Mouse (Mus musculus) gastrocnemius, postnatal 14 days (tissue): ENCODE data around the gene Churc1. TPM values are rescaled to one million over a fixed set of nuclear protein-coding genes. Genes with fewer than 3 reads are reported as not detected.
"Not testable (repeated sequence)": the region's sequence is repeated elsewhere in the genome, so short reads cannot be mapped to it uniquely, and the experiment has no call there.

Experiments used
- DNase-seq: peaks from one replicate; pipeline ENCODE4 v3.0.0; 2021; ENCODE audit warnings: mixed read lengths
- intact Hi-C: fragments of 180-260 bp; cut with DNase I; formaldehyde crosslinking; loops from one replicate; pipeline ENCODE4 v1.15.1; 2025; ENCODE audit warnings: low total_unique reads
- total RNA-seq, 2 experiments: library from RNA; stranded (reverse); gene quantifications; 2 replicates each; pipeline ENCODE4 v1.2.3; 2021

Gene Churc1
- total RNA-seq, 2 experiments from 2014 or later = 58.5 to 63.0 TPM

GRCm38 (mm10) chr12:76784056-76784619 is 18.8 kb downstream of the Churc1 start:
- intact Hi-C loops = no loop called here
- no peak for DNase-seq

DNA sequence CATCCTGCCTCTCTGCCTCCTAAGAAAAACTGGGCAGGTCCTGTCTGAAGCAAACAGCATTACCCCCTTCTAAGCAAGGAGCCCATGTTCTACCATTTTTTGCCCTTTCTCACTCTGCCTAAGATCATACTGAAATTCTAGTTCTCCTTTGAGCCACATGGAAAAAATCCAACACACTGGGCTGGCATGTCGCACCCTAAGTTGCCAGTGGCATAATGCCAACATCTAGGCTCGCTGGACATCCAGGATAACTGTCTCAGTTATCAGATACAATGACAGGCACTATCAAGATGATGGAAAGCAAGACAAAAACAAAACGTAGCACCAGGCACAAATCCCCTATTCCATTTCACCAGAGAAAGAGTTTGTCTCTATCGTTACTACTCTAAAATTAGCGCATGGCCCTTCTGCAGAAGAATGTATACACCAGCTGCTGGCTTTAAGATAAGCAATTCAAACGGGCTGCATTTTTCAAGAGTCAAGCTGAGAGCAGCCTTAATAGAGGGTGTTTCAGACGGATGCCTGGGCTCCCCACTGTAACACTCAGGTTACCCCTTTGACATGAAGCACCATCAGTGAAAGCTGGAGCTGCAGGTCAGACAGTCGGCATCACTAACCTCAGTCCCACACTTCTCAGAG is 25.2 kb downstream of the Churc1 start:
- no peak for DNase-seq
- intact Hi-C loops = no loop called here

GRCm38 (mm10) chr12:76792540-76792939 is 27.2 kb downstream of the Churc1 start:
- intact Hi-C loops, DNase-seq: not testable (repeated sequence)

DNA sequence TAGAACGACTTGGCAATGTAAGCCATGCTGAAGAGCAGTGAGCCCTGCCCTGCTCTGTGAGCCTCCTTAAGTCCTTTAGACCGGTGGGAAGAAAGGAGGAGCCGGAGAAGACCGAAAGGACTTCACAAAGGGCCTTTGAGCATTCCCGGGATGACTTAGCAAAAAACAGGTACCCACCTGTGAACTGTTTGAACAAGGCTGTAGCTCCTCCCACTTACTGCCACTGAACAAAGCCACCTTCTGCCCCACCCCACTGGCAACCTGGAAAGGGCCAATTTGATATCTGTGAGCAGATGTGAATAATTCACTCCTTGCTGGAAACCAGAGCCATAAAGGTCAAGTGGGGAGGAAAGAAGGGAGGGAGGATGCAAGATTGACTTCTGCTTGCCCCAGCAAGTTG is 30.0 kb downstream of the Churc1 start, which contains the start of gene Gpx2:
Gene Gpx2, minus strand, starts transcription at position 205 of the 400 bp plus-strand sequence.
- intact Hi-C loops = no loop called here
- no peak for DNase-seq

DNA sequence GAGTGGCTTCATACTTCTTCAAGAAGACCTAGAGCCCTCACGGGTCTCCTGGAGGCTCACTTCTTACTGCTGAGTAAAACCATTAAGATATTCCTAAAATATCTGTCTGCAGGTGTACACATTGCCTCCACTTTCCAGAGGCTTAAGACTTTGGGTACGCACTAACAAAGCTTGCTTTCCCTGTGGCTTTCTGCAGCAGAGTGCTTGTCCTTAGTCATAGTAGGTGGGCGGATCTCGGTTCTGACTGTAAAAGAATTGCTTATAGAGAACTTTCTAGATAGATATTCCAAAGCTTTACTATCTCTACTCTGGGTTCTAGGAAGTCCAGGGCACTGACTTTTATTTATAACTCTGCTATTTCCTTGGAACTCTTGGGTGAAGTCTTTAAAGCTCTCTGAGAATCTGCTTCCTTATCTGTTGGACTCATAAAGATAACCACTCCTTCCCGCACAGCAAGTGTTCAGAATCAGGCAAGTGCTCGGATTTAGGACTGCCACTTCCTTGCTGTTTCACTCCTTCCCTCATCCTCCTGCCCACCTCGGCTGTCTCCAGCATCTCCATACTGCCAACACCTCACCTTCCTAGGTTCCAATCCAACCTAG is 31.7 kb downstream of the Churc1 start:
- DNase-seq = no peak
- intact Hi-C loops = no loop called here

DNA sequence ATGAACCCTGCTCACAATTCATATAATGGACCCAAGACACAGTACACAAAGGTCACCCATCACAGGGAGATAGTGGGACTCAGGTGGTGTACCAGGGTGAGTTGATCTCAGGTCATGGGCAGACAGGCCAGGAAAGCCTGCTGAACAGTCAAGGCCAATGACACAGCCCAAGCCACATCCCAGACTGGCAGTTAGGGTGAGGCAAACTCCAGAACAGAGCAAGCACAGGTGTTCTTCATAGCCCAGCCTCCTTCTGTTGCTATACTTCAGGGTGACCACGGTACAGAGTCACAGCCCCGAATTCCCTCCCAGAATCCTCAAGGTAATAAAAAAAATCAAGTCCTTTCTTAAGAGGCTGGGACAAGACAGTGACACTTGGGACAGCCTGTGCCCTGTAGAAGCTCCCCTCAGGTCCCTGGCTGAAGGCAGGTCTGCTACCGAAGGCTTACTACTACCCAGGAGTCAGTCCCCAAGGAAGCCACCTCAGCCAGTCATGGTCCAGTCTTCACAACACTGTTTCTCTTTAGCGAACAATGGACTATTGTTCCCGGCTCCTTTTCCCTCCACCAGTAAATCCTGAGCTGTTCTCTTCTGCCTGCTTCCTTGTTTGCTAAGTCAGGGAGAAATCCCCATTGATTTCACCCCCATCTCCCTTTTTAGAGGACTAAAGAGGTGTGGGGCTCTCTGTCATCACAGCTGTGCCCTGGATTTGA is 32.8 kb downstream of the Churc1 start:
- intact Hi-C loops = no loop called here
- no peak for DNase-seq

DNA sequence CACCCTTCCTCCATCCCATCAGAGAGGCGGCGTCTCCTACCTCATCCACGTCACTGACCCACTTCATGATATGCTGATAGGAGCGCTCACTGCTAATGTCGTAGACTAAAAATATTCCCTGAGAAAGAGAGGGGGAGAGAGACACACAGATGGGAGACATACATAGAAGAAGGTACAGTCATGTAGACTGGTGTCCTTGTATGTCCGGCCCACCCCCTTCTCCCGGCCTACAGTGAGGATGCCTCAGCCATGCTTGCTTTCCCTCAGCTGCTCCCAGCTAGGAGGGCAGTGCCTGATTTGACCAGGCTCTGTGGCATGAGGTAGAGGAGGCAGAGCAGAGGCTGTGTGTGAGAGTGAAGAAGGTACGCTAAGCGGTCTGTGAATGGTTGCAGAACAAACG is 37.7 kb downstream of the Churc1 start:
- intact Hi-C loops = no loop called here
- no peak for DNase-seq

- intact Hi-C loops = no loop called here
- peak; percentile 28 for DNase-seq
Observed at GRCm38 (mm10) chr12:76803700-76804252, 38.4 kb downstream of the Churc1 start.

DNA sequence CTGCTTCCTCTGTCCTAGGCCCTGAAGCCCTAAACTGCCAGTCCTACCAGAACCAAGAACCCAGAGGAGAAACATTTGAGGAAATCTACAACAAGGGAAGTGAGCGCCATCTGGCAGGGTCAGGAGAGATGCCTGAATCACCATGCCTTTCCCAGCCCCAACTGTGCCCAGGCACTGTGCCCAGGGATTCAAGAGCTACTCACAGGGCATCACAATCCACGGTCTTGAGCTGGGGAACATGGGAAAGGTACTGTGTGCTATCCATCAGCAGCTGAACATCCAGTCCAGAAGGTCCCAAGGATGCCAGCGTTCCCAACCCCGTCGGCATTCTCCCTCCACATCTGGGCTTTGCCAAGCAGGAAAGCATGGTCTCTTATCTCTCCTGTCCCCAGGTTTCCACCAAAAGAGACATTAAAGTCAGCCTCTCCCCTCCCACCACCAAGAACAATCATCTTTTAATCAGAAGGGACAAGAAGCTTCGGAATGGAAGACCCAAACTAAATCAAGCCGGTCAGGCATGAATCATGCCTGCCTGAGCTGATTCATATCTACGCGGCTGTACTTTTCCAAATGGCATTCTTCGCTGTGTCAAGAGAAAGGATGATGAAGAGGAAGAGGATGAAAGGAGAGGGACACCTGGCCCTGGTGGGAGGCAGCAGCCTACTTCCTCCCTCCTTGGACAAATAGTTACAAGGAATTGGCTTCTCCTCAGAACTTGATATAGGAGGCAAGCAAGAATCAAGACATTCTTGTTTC is 39.9 kb downstream of the Churc1 start:
- intact Hi-C loops = no loop called here
- no peak for DNase-seq

- intact Hi-C loops = no loop called here
- DNase-seq = no peak
Observed at GRCm38 (mm10) chr12:76807796-76808195, 42.5 kb downstream of the Churc1 start.

DNA sequence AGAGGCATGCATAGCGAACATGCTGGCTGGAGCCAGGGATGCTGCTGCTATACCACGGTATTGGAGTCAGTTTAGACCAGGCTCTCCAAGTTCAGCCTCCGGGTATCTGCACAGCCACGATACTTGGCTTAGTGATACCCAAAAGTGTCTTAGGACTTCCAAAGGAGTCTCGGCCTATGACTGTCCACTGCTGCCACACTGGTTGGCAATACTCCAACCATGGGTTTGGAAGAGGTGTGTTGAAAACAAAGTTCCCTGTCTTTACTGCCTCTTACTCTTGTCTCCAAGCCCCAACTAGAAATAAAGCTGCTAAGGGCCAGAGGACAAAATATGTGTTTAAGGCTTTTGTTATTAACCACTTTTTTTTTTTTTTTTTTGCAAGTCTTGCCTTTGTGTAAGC is 45.2 kb downstream of the Churc1 start:
- DNase-seq = no peak
- intact Hi-C loops = no loop called here

GRCm38 (mm10) chr12:76811006-76811405 is 45.7 kb downstream of the Churc1 start:
- intact Hi-C loops = no loop called here
- no peak for DNase-seq

DNA sequence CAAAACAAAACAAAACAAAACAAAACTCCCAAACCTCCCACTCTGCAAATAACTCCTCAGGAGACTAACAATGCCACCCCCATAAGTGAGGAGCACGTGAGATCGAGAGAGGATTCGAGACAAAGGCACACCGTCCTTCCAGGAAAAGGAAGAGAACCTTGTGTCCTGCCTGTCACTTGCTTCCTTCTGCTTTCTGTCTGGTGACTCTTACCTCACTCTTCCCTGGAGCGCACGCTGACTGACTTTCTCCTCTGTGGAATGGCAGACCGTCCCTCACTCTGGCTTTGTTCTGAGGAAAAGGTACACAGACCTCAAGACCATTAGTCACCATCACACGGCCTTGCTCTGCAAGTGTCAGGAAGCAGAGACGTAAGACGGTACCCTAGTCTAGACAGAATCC is 48.2 kb downstream of the Churc1 start:
- intact Hi-C loops = no loop called here

GRCm38 (mm10) chr12:76814120-76814519 is 48.8 kb downstream of the Churc1 start:
- DNase-seq = no peak
- intact Hi-C loops = no loop called here

More for the DNA sequence above, 48.2 kb downstream of the Churc1 start:
- no peak for DNase-seq

DNA sequence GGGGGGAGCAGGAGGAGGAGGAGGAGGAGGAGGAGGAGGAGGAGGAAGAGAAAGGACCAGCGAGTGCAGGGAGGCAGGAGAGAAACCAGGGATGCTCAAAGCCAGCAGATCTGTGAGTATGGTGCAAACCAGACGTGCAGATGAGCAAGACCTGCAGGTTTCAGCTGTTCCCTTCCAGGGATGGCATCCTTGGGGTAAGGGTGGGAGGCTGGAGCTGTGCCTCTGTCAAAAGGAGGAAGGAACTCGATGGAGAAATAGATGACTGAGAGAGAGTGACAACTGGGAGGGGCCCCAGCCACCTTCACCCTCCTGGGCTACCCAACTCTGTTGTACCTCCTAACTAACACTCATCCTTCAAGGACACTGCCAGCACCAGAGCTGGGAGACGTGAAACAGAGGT is 51.4 kb downstream of the Churc1 start:
- intact Hi-C loops = no loop called here
- DNase-seq = no peak

DNA sequence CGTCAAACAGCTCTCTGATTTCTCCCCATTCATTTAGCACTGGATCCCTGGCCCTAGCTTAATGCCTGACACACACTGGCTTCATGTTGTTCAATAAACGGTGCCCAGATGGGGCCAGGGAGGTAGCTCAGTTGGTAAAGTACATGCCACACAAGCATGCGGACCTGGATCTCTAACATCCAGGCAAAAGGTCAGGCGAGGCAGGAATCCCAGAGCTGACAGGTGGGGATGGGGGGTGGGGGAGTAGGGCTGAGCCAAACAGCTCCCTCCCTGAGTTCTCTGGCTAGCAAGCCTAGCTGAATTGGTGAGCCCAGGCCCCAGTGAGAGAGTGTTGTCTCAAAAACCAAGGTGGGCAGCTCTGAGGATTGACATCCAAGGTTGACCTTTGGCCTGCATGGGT is 51.8 kb downstream of the Churc1 start:
- DNase-seq = no peak
- intact Hi-C loops = no loop called here

GRCm38 (mm10) chr12:76818120-76818519 is 52.8 kb downstream of the Churc1 start:
- DNase-seq = no peak
- intact Hi-C loops = no loop called here

DNA sequence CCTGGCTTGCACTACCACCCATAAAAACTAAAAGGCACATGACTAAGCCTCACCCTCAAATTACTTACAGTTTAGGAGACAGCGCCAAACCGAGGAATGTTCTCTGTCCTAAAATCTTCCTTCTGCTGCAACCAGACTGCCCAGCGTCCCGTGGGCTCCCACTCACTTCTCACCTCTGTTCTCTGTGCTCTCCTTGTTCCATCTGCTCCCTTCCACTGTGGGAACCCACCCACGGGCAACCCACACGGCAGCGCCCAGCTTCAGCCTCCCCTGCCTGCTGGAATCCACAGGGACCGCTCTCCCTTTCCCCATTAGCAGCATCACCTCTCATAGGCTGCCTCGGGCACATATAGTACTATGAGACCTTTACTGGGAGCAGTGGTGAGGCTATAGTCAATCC is 53.6 kb downstream of the Churc1 start:
- no peak for DNase-seq
- intact Hi-C loops = no loop called here

- intact Hi-C loops = no loop called here
- DNase-seq = no peak
Observed at GRCm38 (mm10) chr12:76819816-76820215, 54.5 kb downstream of the Churc1 start.

DNA sequence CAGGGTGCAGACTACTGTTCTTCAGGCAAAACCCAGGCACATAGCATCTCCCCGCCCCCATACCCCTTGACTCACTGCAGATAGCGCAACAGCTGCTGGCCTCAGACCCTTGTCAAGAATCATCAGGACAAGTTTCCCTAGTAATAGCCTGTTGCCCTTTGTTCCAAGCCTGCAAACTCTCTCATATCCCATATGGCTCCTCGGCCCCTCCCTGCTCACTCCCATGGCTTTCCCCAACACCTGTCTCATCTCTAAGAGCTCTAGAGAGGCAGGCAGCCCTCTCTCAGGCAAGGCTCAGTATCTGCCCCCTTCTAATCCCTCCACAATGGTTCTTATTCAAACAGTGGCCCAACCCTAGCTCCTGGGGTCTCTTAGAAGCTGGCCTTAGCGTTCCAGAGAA is 55.3 kb downstream of the Churc1 start:
- no peak for DNase-seq

More for the DNA sequence above, 55.3 kb downstream of the Churc1 start:
- intact Hi-C loops = no loop called here
